Mouse (Mus musculus) right cerebral cortex, adult 18-20 months (tissue): ENCODE measurements around the gene Gm13103.
"Not testable (repeated sequence)": the region's sequence is repeated elsewhere in the genome, so short reads cannot be mapped to it uniquely, and the experiment has no call there.

ENCODE experiments used
- DNase-seq: peaks from one replicate; pipeline ENCODE4 v3.0.0; 2022; ENCODE audit warnings: mixed read lengths

Gm13103 gene

DNA sequence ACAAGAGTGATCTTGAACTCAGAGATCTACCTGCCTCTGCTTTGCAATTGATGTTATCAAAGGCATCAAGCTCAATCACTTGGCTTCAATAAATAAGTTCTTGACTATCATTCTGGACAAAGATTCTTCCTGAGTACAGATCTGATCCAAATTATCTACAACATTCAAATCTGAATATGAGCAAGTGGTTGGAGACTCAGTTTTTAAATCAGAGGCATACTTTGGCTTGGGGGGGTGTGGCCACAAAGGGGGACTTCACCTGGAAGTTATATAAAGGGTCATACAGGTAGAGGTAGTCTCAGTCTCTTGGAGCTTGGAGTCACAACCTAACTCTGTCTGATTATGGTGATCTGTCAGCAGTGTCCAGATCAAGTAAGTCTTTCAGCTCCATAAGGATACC, at the start of gene Gm13103:
TSS of gene Gm13103 (plus strand) at position 301 of the 400 bp plus-strand sequence.
- DNase-seq = not testable (repeated sequence)

DNA sequence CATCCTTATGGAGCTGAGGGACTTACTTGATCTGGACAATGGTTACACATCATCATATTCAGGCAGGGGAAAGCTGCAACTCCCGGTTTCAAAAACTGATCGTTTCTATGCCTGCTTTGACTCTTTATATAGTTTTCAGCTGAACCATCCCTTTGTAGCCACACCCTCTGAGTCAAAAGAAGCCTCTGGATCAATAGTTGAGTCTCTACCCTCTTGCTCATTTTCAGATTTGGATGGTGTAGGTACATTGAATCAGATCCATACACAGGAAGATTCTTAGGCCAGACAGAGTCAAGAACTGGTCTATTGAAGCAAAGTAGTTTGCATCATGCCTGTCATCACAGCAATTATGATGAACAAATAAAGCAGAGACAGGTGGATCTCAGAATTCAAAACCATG, 30.3 kb upstream of the Gm13103 start, which contains the start of gene Gm13084:
TSS of gene Gm13084 (minus strand) at position 101 of the 400 bp plus-strand sequence.
- DNase-seq = no peak

GRCm38 (mm10) chr4:143882371-143882770, 36.1 kb downstream of the Gm13103 start:
- not testable (repeated sequence) for DNase-seq

- DNase-seq = not testable (repeated sequence)
These were observed 48.1 kb downstream of the Gm13103 start for GRCm38 (mm10) chr4:143894406-143894805.

DNA sequence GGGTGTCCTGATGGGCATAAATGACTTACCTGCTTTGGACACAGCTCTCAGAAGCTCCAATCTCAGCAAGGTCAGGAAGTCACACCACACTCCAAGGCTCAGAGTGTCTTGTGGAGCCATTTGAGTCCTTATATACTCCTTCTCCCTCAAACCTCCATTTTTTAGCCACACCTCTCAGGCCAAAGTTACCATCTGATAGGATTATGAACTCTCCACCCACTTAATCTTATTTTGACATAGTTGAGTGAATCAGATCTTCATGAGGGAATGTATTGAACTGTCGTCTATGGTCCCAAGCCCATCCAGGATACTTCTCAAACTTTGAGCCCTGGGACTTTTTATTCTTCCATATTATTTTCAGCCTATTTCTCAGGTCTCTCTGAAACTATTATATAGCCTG, 54.0 kb downstream of the Gm13103 start, which contains the start of gene Pramef6:
TSS of gene Pramef6 (minus strand) at position 101 of the 400 bp plus-strand sequence.
- DNase-seq = not testable (repeated sequence)
